Mouse (Mus musculus) lung, embryonic 15.5 days (tissue): ENCODE measurements around the gene Serpinb2. TPM values are rescaled to one million over a fixed set of nuclear protein-coding genes. Genes with fewer than 3 reads are reported as not detected.

Source experiments
- ATAC-seq: fragments of 200-750 bp; cut with Nextera tagmentation; 2 replicates; pipeline ENCODE4 v1.8.0; 2017; ENCODE audit warnings: moderate number of reproducible peaks, borderline replicate concordance; ENCODE audit not compliant: low FRiP score, low TSS enrichment; ENCODE audit errors: extremely low read depth
- H3K27ac ChIP-seq: fragments of 300-500 bp; sonication (generic); 2 replicates; pipeline ENCODE4 v1.5.1; 2015; ENCODE audit warnings: moderate library complexity, mild to moderate bottlenecking, inconsistent platforms
- H3K27me3 ChIP-seq: fragments of 300-500 bp; sonication (generic); 2 replicates; pipeline ENCODE4 v1.6.1; 2015; ENCODE audit warnings: inconsistent platforms
- H3K36me3 ChIP-seq: fragments of 300-500 bp; sonication (generic); 2 replicates; pipeline ENCODE4 v1.6.1; 2015; ENCODE audit warnings: inconsistent platforms
- H3K4me1 ChIP-seq: fragments of 300-500 bp; sonication (generic); 2 replicates; pipeline ENCODE4 v1.6.1; 2015; ENCODE audit warnings: inconsistent platforms
- H3K4me2 ChIP-seq: fragments of 300-500 bp; sonication (generic); 2 replicates; pipeline ENCODE4 v1.6.1; 2015; ENCODE audit warnings: inconsistent platforms, mild to moderate bottlenecking, moderate library complexity
- H3K4me3 ChIP-seq: fragments of 300-500 bp; sonication (generic); 2 replicates; pipeline ENCODE4 v1.5.1; 2015; ENCODE audit warnings: mild to moderate bottlenecking, inconsistent platforms
- H3K9ac ChIP-seq: fragments of 300-500 bp; sonication (generic); 2 replicates; pipeline ENCODE4 v1.6.1; 2015; ENCODE audit warnings: inconsistent platforms
- H3K9me3 ChIP-seq: fragments of 300-500 bp; sonication (generic); 2 replicates; pipeline ENCODE4 v1.6.1; 2016; ENCODE audit warnings: inconsistent platforms
- WGBS: fragments of 180-500 bp; shearing (Covaris S2); methylation state at CpG from one replicate; pipeline ENCODE4 v1.1.7; 2015; 5-methylcytosine and 5-hydroxymethylcytosine counted together
- polyA plus RNA-seq: library from polyadenylated mRNA; unstranded; fragments of >200 nt; fragmentation: Nextera tagmentation; extraction: Ambion mirVana; gene quantifications from 2 replicates; pipeline ENCODE4 v1.2.1, GENCODE M21; 2015

Gene Serpinb2
- polyA plus RNA-seq, 1 experiment from 2014 or later, result 0.37 TPM

GRCm38 (mm10) chr1:107528325-107529078 lies 17.3 kb downstream of the Serpinb2 start:
- no peaks in the 10 kb centered on the region for H3K4me1 ChIP-seq
- no peak overlapping the region for H3K4me3 ChIP-seq
- ATAC-seq, result no peak
- no peak overlapping the region for H3K9ac ChIP-seq
- no peaks in the 10 kb centered on the region for H3K36me3 ChIP-seq
- no peak overlapping the region for H3K4me2 ChIP-seq
- no peaks in the 10 kb centered on the region for H3K27me3 ChIP-seq
- no peak overlapping the region for H3K27ac ChIP-seq
- H3K9me3 ChIP-seq, result no peaks in the 10 kb centered on the region
- 82% methylated on average over 3 of the region's 3 CpGs for WGBS

DNA sequence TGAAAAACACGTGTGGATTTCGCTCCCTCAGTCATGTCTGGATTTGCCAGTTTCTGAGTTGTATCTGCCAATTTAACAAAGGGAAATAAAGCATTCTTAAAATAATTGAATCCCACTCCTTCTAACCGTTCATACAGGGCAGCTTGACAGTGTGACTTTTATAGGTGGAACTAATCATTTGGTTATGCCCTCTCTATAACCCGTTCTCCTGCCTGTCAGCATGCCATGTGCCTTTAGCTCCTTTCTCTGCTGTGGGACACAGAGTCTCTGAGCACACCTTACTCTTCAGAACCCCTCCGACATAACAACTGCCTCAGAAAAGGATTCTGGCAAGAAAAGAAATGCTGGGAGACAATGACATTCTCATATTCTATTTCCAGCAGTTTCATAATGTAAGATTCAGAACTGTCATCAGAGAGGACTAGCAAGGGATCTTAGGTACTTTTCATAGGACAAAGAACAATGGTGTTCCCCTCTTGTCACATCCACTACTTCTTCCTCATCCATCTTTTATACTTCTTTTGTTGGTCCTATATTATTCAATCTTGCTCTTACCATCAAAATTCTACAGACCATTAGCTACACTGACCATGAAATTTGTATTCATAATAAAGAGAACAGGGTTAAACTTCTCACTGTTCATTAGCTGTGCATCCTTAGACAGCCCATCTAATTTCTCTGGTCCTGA lies 18.3 kb downstream of the Serpinb2 start:
- H3K9ac ChIP-seq, result no peak overlapping the region
- no peak overlapping the region for H3K4me3 ChIP-seq
- no peaks in the 10 kb centered on the region for H3K9me3 ChIP-seq
- H3K4me2 ChIP-seq, result no peak overlapping the region
- no peaks in the 10 kb centered on the region for H3K27me3 ChIP-seq
- no peak for ATAC-seq
- WGBS, result 74% methylated on average over 5 of the region's 5 CpGs
- no peak overlapping the region for H3K27ac ChIP-seq
- no peaks in the 10 kb centered on the region for H3K36me3 ChIP-seq
- H3K4me1 ChIP-seq, result no peaks in the 10 kb centered on the region

GRCm38 (mm10) chr1:107533736-107534135 lies 22.5 kb downstream of the Serpinb2 start:
- H3K4me3 ChIP-seq, result no peak overlapping the region
- no peak overlapping the region for H3K27ac ChIP-seq
- no peak overlapping the region for H3K4me2 ChIP-seq
- no peaks in the 10 kb centered on the region for H3K9me3 ChIP-seq
- H3K9ac ChIP-seq, result no peak overlapping the region
- no peaks in the 10 kb centered on the region for H3K4me1 ChIP-seq
- 66% methylated on average over 3 of the region's 3 CpGs for WGBS
- no peaks in the 10 kb centered on the region for H3K27me3 ChIP-seq
- no peak for ATAC-seq
- no peaks in the 10 kb centered on the region for H3K36me3 ChIP-seq

DNA sequence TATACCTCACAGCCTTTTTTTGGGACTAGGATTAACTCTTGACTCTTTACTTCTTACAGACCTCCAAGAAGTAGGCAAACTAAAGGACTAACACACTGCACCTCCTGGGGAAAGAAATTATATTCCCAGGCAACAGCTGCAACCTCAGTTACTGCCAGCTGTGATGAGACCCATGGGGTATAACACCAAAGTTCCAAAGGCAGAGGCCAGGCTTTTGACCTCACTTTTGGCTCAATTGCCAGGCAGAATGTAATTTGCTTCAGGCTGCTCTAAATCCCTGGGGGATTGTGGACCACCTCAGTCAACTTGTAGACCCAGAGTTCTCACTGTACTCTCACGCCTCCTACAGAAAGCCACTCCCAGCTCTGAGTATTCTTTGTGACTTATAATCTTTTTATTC lies 26.2 kb downstream of the Serpinb2 start:
- no peaks in the 10 kb centered on the region for H3K36me3 ChIP-seq
- H3K9me3 ChIP-seq, result no peaks in the 10 kb centered on the region
- ATAC-seq, result no peak
- H3K4me3 ChIP-seq, result no peak overlapping the region
- H3K4me1 ChIP-seq, result no peaks in the 10 kb centered on the region
- no peak overlapping the region for H3K27ac ChIP-seq
- no peak overlapping the region for H3K9ac ChIP-seq
- H3K27me3 ChIP-seq, result no peaks in the 10 kb centered on the region
- H3K4me2 ChIP-seq, result no peak overlapping the region
- WGBS, result 77% methylated on average over 1 of the region's 1 CpGs

DNA sequence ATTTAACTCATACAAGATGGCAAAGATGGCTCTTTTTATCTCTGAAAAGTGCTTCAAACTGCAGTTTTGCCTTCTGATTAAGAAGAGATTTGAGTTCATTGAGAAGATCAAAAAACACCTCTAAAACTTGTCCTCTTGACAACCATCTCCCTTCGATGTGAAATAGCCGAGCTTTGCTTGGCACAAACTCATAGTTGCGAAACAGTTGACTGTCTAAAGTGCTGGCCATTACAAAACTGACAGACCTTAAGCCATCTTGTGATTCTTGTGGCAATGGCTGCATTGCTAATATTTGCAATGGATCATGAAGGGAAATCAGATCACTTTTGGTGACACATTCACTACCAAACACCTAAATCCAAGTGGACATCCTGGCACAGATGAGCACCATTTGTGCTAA lies 48.3 kb downstream of the Serpinb2 start:
- ATAC-seq, result no peak
- H3K4me1 ChIP-seq, result no peaks in the 10 kb centered on the region
- WGBS, result 65% methylated on average over 3 of the region's 3 CpGs

DNA sequence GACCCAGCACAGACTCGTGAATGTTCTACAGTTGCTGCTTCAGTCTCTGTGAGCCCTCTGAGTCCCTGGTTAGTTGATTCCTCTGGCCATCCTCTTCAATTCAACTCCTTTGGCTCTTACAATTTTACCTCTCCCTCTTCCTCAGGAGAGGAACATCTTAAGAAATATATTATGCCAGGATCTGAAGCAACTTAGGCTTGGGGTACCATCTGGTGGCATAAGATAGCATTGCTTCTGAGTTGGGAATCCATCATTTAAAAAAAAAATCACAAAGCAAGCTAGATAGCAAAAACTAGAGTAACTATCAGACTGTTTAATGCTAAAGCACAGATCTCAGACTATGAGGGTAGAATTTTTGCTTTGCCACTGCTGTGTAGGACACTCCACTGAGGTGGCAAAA lies 50.9 kb downstream of the Serpinb2 start:
- H3K9me3 ChIP-seq, result no peaks in the 10 kb centered on the region
- H3K4me3 ChIP-seq, result no peak overlapping the region
- 77% methylated on average over 1 of the region's 1 CpGs for WGBS
- no peaks in the 10 kb centered on the region for H3K4me1 ChIP-seq
- no peak overlapping the region for H3K27ac ChIP-seq
- no peaks in the 10 kb centered on the region for H3K36me3 ChIP-seq
- no peak overlapping the region for H3K9ac ChIP-seq
- H3K27me3 ChIP-seq, result no peaks in the 10 kb centered on the region
- no peak for ATAC-seq
- no peak overlapping the region for H3K4me2 ChIP-seq

More for the DNA sequence above, 48.3 kb downstream of the Serpinb2 start:
- H3K36me3 ChIP-seq, result no peaks in the 10 kb centered on the region
- no peak overlapping the region for H3K4me2 ChIP-seq
- H3K27ac ChIP-seq, result no peak overlapping the region
- H3K9me3 ChIP-seq, result no peaks in the 10 kb centered on the region
- H3K9ac ChIP-seq, result no peak overlapping the region
- no peak overlapping the region for H3K4me3 ChIP-seq
- H3K27me3 ChIP-seq, result no peaks in the 10 kb centered on the region

- H3K27me3 ChIP-seq, result no peaks in the 10 kb centered on the region
- H3K4me1 ChIP-seq, result no peaks in the 10 kb centered on the region
- H3K27ac ChIP-seq, result no peak overlapping the region
- no peaks in the 10 kb centered on the region for H3K36me3 ChIP-seq
- H3K4me2 ChIP-seq, result no peak overlapping the region
- no peak for ATAC-seq
- H3K9ac ChIP-seq, result no peak overlapping the region
- no peak overlapping the region for H3K4me3 ChIP-seq
- no peaks in the 10 kb centered on the region for H3K9me3 ChIP-seq
Measured at GRCm38 (mm10) chr1:107565644-107566043, 54.4 kb downstream of the Serpinb2 start.

DNA sequence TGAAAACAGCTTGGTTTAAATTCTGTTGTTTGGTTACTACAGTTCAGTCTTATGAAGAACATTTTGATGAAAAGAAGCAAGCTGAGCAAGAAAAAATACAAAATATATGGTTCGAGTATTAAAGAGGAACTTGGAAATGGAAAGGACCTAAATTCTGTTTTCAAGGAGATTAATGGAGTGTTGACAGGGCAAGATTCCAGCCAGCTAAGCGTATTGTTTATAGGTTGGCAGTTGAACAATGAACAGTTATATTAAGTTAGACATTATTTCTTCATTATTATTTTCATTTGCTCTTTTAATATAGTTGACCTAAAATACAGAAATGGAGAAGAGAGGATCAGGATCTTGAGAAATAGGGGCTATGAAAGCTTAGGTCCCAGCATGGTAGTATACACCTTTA lies 64.9 kb downstream of the Serpinb2 start:
- Histone ChIP-seq H3K4me2 (no peak overlapping the region), H3K9me3 (no peaks in the 10 kb centered on the region), H3K27me3 (no peaks in the 10 kb centered on the region), H3K4me3 (no peak overlapping the region), H3K4me1 (no peaks in the 10 kb centered on the region), H3K36me3 (no peaks in the 10 kb centered on the region), H3K9ac (no peak overlapping the region), H3K27ac (no peak overlapping the region)
- WGBS, result 32% methylated on average over 2 of the region's 2 CpGs
- ATAC-seq, result peak; percentile 65; the same call in 1 of the 2 replicates

- Histone ChIP-seq H3K4me1 (no peaks in the 10 kb centered on the region), H3K4me3 (no peak overlapping the region), H3K9me3 (no peaks in the 10 kb centered on the region), H3K27me3 (no peaks in the 10 kb centered on the region), H3K36me3 (no peaks in the 10 kb centered on the region), H3K4me2 (no peak overlapping the region), H3K9ac (no peak overlapping the region), H3K27ac (no peak overlapping the region)
- peak; percentile 42; the same call in 1 of the 2 replicates for ATAC-seq
- WGBS, result 44% methylated on average over 1 of the region's 1 CpGs
Measured at GRCm38 (mm10) chr1:107577514-107577913, 66.3 kb downstream of the Serpinb2 start.

DNA sequence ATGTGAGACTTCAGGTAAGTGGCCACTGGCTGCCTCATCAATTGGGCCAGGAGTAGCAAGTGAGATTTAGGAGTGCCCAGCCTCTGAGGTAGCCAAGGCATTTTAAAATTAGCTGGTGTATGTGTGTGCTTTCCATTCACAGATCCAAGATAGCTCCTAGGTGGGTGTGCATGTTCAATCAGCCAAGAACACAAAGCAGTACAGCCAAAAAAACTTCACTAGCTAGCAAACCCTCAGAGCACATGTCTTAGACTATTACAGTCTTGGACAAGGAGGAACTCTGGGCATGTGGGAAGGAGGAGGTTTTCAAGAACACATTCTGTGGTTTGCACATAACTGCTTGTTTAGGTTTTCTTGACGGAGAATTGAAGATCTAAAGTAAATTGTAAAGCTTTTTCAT lies 70.0 kb downstream of the Serpinb2 start:
- Histone ChIP-seq H3K27ac (no peak overlapping the region), H3K4me1 (no peaks in the 10 kb centered on the region), H3K27me3 (no peaks in the 10 kb centered on the region), H3K9ac (no peak overlapping the region), H3K4me2 (no peak overlapping the region), H3K36me3 (no peaks in the 10 kb centered on the region), H3K9me3 (no peaks in the 10 kb centered on the region), H3K4me3 (no peak overlapping the region)
- no peak for ATAC-seq
- 51% methylated on average over 1 of the region's 1 CpGs for WGBS

- Histone ChIP-seq H3K36me3 (no peaks in the 10 kb centered on the region), H3K4me2 (no peak overlapping the region), H3K27ac (no peak overlapping the region), H3K4me3 (no peak overlapping the region), H3K9ac (no peak overlapping the region), H3K4me1 (no peaks in the 10 kb centered on the region), H3K27me3 (no peaks in the 10 kb centered on the region), H3K9me3 (no peaks in the 10 kb centered on the region)
- no peak for ATAC-seq
Measured at GRCm38 (mm10) chr1:107582900-107583299, 71.7 kb downstream of the Serpinb2 start.

- Histone ChIP-seq H3K4me1 (no peaks in the 10 kb centered on the region), H3K27ac (no peak overlapping the region), H3K4me2 (no peak overlapping the region), H3K9ac (no peak overlapping the region), H3K27me3 (no peaks in the 10 kb centered on the region), H3K36me3 (no peaks in the 10 kb centered on the region), H3K4me3 (no peak overlapping the region), H3K9me3 (no peaks in the 10 kb centered on the region)
- no peak for ATAC-seq
- WGBS, result 23% methylated on average over 1 of the region's 1 CpGs
Measured at GRCm38 (mm10) chr1:107583958-107584376, 72.7 kb downstream of the Serpinb2 start.
